Mouse (Mus musculus) heart, adult 2 months (tissue): Measurements from ENCODE around the gene Mark2. TPM values are rescaled to one million over a fixed set of nuclear protein-coding genes. Genes with fewer than 3 reads are reported as not detected.

Experiments
- DNase-seq, 2 experiments: peaks; one replicate each; pipeline ENCODE4 v3.0.0; 2021
- H3K27ac ChIP-seq: fragments of 200-600 bp; 2 replicates; pipeline ENCODE4 v1.8.1; 2022
- H3K27me3 ChIP-seq: fragments of 200-500 bp; 2 replicates; pipeline ENCODE4 v1.6.1; 2012; ENCODE audit warnings: mild to moderate bottlenecking, low read length, inconsistent platforms, mixed read lengths; ENCODE audit not compliant: control insufficient read depth, insufficient read depth
- H3K36me3 ChIP-seq: fragments of 200-500 bp; 2 replicates; pipeline ENCODE4 v1.6.1; 2012; ENCODE audit warnings: low read length, inconsistent platforms; ENCODE audit not compliant: control insufficient read depth, insufficient read depth
- H3K4me1 ChIP-seq: fragments of 200-500 bp; 2 replicates; pipeline ENCODE4 v1.6.1; 2011; ENCODE audit warnings: low read length; ENCODE audit not compliant: control insufficient read depth, insufficient read depth
- H3K4me3 ChIP-seq: fragments of 200-600 bp; 2 replicates; pipeline ENCODE4 v1.8.1; 2022
- H3K79me2 ChIP-seq: fragments of 200-500 bp; replicated peaks from 2 replicates; pipeline ENCODE4 v1.6.1; 2012; ENCODE audit warnings: mild to moderate bottlenecking, inconsistent platforms, low read length, moderate library complexity, mixed read lengths; ENCODE audit not compliant: control insufficient read depth, insufficient read depth
- H3K9ac ChIP-seq: fragments of 200-500 bp; 2 replicates; pipeline ENCODE4 v1.6.1; 2012; ENCODE audit warnings: low read depth, mild to moderate bottlenecking, control low read depth, inconsistent platforms, low read length, mixed read lengths
- CTCF ChIP-seq: fragments of 200-600 bp; IDR thresholded peaks from 2 replicates; pipeline ENCODE4 v1.8.1; 2022; ENCODE audit warnings: antibody characterized with exemption, mild to moderate bottlenecking, moderate library complexity
- EP300 ChIP-seq: fragments of 200-500 bp; IDR thresholded peaks from 2 replicates; pipeline ENCODE4 v1.6.1; 2011; ENCODE audit warnings: low read depth, low read length, control low read depth; ENCODE audit not compliant: insufficient read depth
- POLR2A ChIP-seq: fragments of 200-500 bp; IDR thresholded peaks from 2 replicates; pipeline ENCODE4 v1.6.1; 2011; ENCODE audit warnings: mild to moderate bottlenecking, low read depth, low read length, control low read depth; ENCODE audit not compliant: insufficient read depth
- WGBS: fragments of 180-500 bp; shearing (Covaris S2); methylation state at CpG from one replicate; pipeline ENCODE4 v1.1.7; 2018; 5-methylcytosine and 5-hydroxymethylcytosine counted together
- intact Hi-C: fragments of 180-260 bp; cut with DNase I; formaldehyde crosslinking; loops from one replicate; pipeline ENCODE4 v1.15.1; 2025
- polyA plus RNA-seq: library from polyadenylated mRNA; depleted of rRNA; stranded (reverse); fragments of >200 nt; gene quantifications from 2 replicates; pipeline ENCODE4 v1.2.3, GENCODE M21; 2012
- total RNA-seq, 2 experiments: library from RNA; stranded (reverse); gene quantifications; 2 replicates each; pipeline ENCODE4 v1.2.3; 2021

Gene Mark2
- total and polyA plus RNA-seq, 3 experiments = 46.2 to 53.8 (median 53.1) TPM

DNA sequence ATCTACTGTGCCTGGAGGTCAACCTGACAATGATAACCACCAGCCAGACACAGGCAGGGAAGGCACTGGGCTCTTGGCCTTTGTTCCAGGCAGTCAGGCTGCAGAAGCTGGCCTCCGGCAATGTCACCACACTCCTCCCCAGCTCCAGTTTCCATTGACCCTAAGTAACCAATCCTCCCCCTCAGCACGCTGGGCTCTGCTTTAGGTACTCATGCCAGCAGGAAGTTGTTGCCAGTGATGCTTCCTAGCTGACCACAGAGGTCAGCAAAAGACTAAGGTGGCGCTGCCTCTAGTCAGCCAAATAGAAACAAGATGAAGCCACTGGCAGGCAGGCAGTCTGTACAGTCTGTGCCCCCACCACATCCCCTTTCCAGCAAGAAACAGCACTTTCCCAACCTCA, 34.7 kb downstream of the Mark2 start:
- Histone ChIP-seq H3K9ac (no peak overlapping the region), H3K27me3 (no peaks in the 10 kb centered on the region), H3K36me3 (peaks cover 14% of the 10 kb centered on the region; the same call in 1 of the 2 replicates), H3K79me2 (peaks cover 1% of the 10 kb centered on the region; the same call in 1 of the 2 replicates), H3K4me3 (no peak overlapping the region), H3K27ac (peak overlapping the region; percentile 33; the same call in 1 of the 2 replicates), H3K4me1 (peaks cover 48% of the 10 kb centered on the region)
- TF ChIP-seq EP300 = peak; percentile 78; the same call in 1 of the 2 replicates
- TF ChIP-seq CTCF = peak; percentile 10; the same call in 1 of the 2 replicates
- no peak for TF ChIP-seq POLR2A
- 12% methylated on average over 3 of the region's 3 CpGs for WGBS
- DNase-seq = peak in 1 of 2 experiments; percentile 60
- intact Hi-C loops = loop anchor here (5.0 kb wide), 1 partner anchor 35 kb away; the partner anchor contains the start of gene Mark2

DNA sequence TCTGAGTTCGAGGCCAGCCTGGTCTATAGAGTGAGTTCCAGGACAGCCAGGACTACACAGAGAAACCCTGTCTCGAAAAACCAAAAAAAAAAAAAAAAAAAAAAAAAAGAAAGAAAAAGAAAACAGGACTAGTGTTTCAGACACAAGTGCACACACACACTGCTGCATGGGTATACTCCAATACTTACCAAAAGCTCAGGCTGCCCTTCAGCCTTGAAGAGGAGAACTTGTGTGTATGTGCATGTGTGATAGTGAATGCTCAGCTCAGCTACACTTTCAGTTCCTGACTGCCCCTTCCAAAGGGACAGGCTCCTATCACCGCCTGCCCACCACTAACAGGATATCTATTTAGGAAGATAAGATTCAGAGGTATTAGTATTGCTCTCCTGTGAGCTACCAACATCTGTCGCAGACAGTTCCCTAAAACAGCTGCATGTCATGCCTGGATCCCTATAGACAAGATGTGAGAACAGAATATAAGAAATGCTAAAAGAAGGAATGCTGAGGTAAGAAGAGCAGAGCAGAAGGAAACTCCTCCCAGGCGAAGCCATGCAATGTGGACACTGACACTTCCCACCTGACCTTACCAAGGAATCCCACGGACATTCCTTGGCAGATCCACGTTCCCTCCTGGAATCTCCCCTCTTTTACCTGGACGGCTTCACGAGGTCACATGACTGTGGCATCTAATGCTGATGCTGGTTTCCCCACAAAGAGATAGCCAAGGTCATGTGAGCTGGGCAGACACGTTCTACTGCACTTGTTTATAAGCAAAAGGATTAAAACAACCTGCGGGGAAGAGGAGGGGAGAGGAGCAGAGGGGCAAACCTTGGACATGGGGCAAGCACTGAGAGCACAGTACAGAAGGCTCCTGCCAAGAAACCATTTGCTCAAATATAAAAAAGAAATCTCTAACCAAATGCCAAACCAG, 36.0 kb downstream of the Mark2 start:
- Histone ChIP-seq H3K79me2 (peaks cover 1% of the 10 kb centered on the region; the same call in 1 of the 2 replicates), H3K27me3 (no peaks in the 10 kb centered on the region), H3K9ac (no peak overlapping the region), H3K36me3 (peaks cover 12% of the 10 kb centered on the region; the same call in 1 of the 2 replicates), H3K27ac (no peak overlapping the region; the same call in 1 of the 2 replicates), H3K4me3 (no peak overlapping the region), H3K4me1 (peaks cover 46% of the 10 kb centered on the region)
- no peak for TF ChIP-seq CTCF
- no peak for TF ChIP-seq EP300
- no peak for TF ChIP-seq POLR2A
- DNase-seq = no peak
- 55% methylated on average over 11 of the region's 11 CpGs for WGBS
- intact Hi-C loops = loop anchor here (5.0 kb wide), 1 partner anchor 37 kb away; the partner anchor contains the start of gene Mark2

GRCm38 (mm10) chr19:7304801-7305200, 36.9 kb downstream of the Mark2 start:
- no peaks in the 10 kb centered on the region for H3K27me3 ChIP-seq
- H3K36me3 ChIP-seq = peaks cover 6% of the 10 kb centered on the region; the same call in 1 of the 2 replicates
- no peak for DNase-seq
- H3K4me3 ChIP-seq = no peak overlapping the region
- TF ChIP-seq POLR2A (no peak), CTCF (no peak), EP300 (no peak)
- H3K27ac ChIP-seq = no peak overlapping the region; the same call in 1 of the 2 replicates
- intact Hi-C loops = loop anchor here (5.0 kb wide), 1 partner anchor 38 kb away; the partner anchor contains the start of gene Mark2
- no peak overlapping the region for H3K9ac ChIP-seq
- peaks cover 1% of the 10 kb centered on the region; the same call in 1 of the 2 replicates for H3K79me2 ChIP-seq
- 62% methylated on average over 2 of the region's 2 CpGs for WGBS
- peaks cover 37% of the 10 kb centered on the region for H3K4me1 ChIP-seq

GRCm38 (mm10) chr19:7303796-7304195, 37.9 kb downstream of the Mark2 start:
- WGBS = 53% methylated on average over 6 of the region's 6 CpGs
- no peak overlapping the region for H3K27ac ChIP-seq
- no peak for DNase-seq
- no peak overlapping the region for H3K4me3 ChIP-seq
- H3K4me1 ChIP-seq = peaks cover 33% of the 10 kb centered on the region
- TF ChIP-seq EP300 (no peak), CTCF (peak; percentile 17; the same call in 1 of the 2 replicates)
- 0 out of 2 replicates have a peak, but pooled peaks cover 2% of the 10 kb centered on the region for H3K79me2 ChIP-seq
- no peak overlapping the region for H3K9ac ChIP-seq
- intact Hi-C loops = no loop called here
- peaks cover 6% of the 10 kb centered on the region; the same call in 1 of the 2 replicates for H3K36me3 ChIP-seq
- H3K27me3 ChIP-seq = no peaks in the 10 kb centered on the region

GRCm38 (mm10) chr19:7302493-7302797, 39.2 kb downstream of the Mark2 start:
- intact Hi-C loops = no loop called here
- peak in 1 of 2 experiments; percentile 36 for DNase-seq
- Histone ChIP-seq H3K27ac (peak overlapping the region; percentile 56), H3K4me3 (no peak overlapping the region), H3K4me1 (peaks cover 27% of the 10 kb centered on the region), H3K36me3 (peaks cover 6% of the 10 kb centered on the region; the same call in 1 of the 2 replicates), H3K79me2 (0 out of 2 replicates have a peak, but pooled peaks cover 2% of the 10 kb centered on the region), H3K9ac (no peak overlapping the region), H3K27me3 (no peaks in the 10 kb centered on the region)
- 18% methylated on average over 1 of the region's 1 CpGs for WGBS
- TF ChIP-seq CTCF (no peak), EP300 (no peak), POLR2A (no peak)
